Mouse (Mus musculus): ENCODE measurements around the gene 1110051M20Rik. TPM values are rescaled to one million over a fixed set of nuclear protein-coding genes. Genes with fewer than 3 reads are reported as not detected.

Gene 1110051M20Rik
- total RNA-seq, 2 experiments from 2014 or later = 92.1 to 103 TPM

- DNase-seq (ENCODE audit: low spot score in 2 of 2) = no peak
Measured at GRCm38 (mm10) chr2:91308680-91309079, 135.8 kb downstream of the 1110051M20Rik start.

GRCm38 (mm10) chr2:91306589-91306988, 137.9 kb downstream of the 1110051M20Rik start:
- no peak for DNase-seq (ENCODE audit: low spot score in 2 of 2)

- DNase-seq (ENCODE audit: low spot score in 2 of 2) = no peak
Measured at GRCm38 (mm10) chr2:91305926-91306325, 138.6 kb downstream of the 1110051M20Rik start.

GRCm38 (mm10) chr2:91302845-91303244, 141.7 kb downstream of the 1110051M20Rik start:
- peak; percentile 44 to 48 for DNase-seq (ENCODE audit: low spot score in 2 of 2)

- no peak for DNase-seq (ENCODE audit: low spot score in 2 of 2)
Measured at GRCm38 (mm10) chr2:91301836-91302235, 142.7 kb downstream of the 1110051M20Rik start.

GRCm38 (mm10) chr2:91300784-91301183, 143.7 kb downstream of the 1110051M20Rik start:
- DNase-seq (ENCODE audit: low spot score in 2 of 2) = no peak

- no peak for DNase-seq (ENCODE audit: low spot score in 2 of 2)
Measured at GRCm38 (mm10) chr2:91299156-91299555, 145.3 kb downstream of the 1110051M20Rik start.

- no peak for DNase-seq (ENCODE audit: low spot score in 2 of 2)
Measured at GRCm38 (mm10) chr2:91295895-91296294, 148.6 kb downstream of the 1110051M20Rik start.

- no peak for DNase-seq (ENCODE audit: low spot score in 2 of 2)
Measured at GRCm38 (mm10) chr2:91294226-91294625, 150.3 kb downstream of the 1110051M20Rik start.

GRCm38 (mm10) chr2:91291197-91292007, 153.1 kb downstream of the 1110051M20Rik start:
- DNase-seq (ENCODE audit: low spot score in 2 of 2) = no peak

- DNase-seq (ENCODE audit: low spot score in 2 of 2) = no peak
Measured at GRCm38 (mm10) chr2:91287563-91287962, 156.9 kb downstream of the 1110051M20Rik start.

- peak; percentile 79 to 81 for DNase-seq (ENCODE audit: low spot score in 2 of 2)
Measured at GRCm38 (mm10) chr2:91285885-91286505, 158.5 kb downstream of the 1110051M20Rik start.

GRCm38 (mm10) chr2:91284375-91285199, 159.9 kb downstream of the 1110051M20Rik start:
- DNase-seq (ENCODE audit: low spot score in 2 of 2) = peak; percentile 44 to 47

- no peak for DNase-seq (ENCODE audit: low spot score in 2 of 2)
Measured at GRCm38 (mm10) chr2:91283972-91284371, 160.5 kb downstream of the 1110051M20Rik start.

GRCm38 (mm10) chr2:91281366-91281765, 163.1 kb downstream of the 1110051M20Rik start:
- no peak for DNase-seq (ENCODE audit: low spot score in 2 of 2)

- no peak for DNase-seq (ENCODE audit: low spot score in 2 of 2)
Measured at GRCm38 (mm10) chr2:91279372-91279755, 165.1 kb downstream of the 1110051M20Rik start.

GRCm38 (mm10) chr2:91278749-91279371, 165.6 kb downstream of the 1110051M20Rik start:
- DNase-seq (ENCODE audit: low spot score in 2 of 2) = peak in 1 of 2 experiments; percentile 58

GRCm38 (mm10) chr2:91269687-91270133, 174.8 kb downstream of the 1110051M20Rik start:
- DNase-seq (ENCODE audit: low spot score in 2 of 2) = no peak

- DNase-seq (ENCODE audit: low spot score in 2 of 2) = no peak
Measured at GRCm38 (mm10) chr2:91268706-91269105, 175.8 kb downstream of the 1110051M20Rik start.

GRCm38 (mm10) chr2:91268042-91268441, 176.5 kb downstream of the 1110051M20Rik start:
- no peak for DNase-seq (ENCODE audit: low spot score in 2 of 2)
